Mouse (Mus musculus) G1E (cell line): Measurements from ENCODE around the gene Wt1.

ENCODE experiments used
- CTCF ChIP-seq: IDR thresholded peaks from 2 replicates; pipeline ENCODE4 v1.5.1; 2012; ENCODE audit warnings: low read depth, low read length, inconsistent platforms, mixed read lengths
- GATA1 ChIP-seq: IDR thresholded peaks from 2 replicates; pipeline ENCODE4 v1.6.1; 2012; ENCODE audit warnings: borderline replicate concordance, low read length, inconsistent platforms, mixed read lengths
- GATA2 ChIP-seq: IDR thresholded peaks from 2 replicates; pipeline ENCODE4 v1.6.1; 2012; ENCODE audit warnings: low read depth, low read length, inconsistent platforms, borderline replicate concordance
- POLR2AphosphoS5 ChIP-seq: IDR thresholded peaks from 2 replicates; pipeline ENCODE4 v1.6.1; 2012; ENCODE audit warnings: low read depth, low read length, inconsistent platforms; ENCODE audit not compliant: insufficient replicate concordance
- TAL1 ChIP-seq: conservative IDR thresholded peaks from 2 replicates; pipeline ENCODE4 v1.6.1; 2012; ENCODE audit warnings: low read depth, low read length, inconsistent platforms, mixed read lengths

DNA sequence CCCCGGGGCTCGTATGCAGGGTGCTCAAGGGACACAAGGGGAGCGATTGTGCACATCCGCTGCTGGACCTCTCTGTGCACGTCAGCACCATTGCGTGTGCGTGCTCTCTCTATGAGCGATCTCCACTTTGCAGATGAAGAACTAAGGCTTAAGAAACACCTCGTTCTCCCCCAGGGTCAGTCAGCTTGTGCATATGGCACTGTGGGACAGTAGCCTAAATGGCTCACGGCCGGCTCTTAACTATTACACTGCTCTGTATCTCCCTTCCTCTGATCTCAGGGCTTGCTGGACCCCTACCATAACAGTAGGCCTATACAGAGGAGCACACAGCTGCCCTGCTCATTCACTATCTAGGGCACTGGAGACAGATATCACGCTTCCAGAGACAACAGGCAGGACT lies 52.5 kb downstream of the Wt1 start:
- TF ChIP-seq GATA1 (no peak), CTCF (no peak), TAL1 (no peak), GATA2 (no peak), POLR2AphosphoS5 (no peak)
